Mouse (Mus musculus): ENCODE data around the gene Rpl13a.
"Not testable (repeated sequence)": the region's sequence is repeated elsewhere in the genome, so short reads cannot be mapped to it uniquely, and the experiment has no call there.

The Rpl13a gene

GRCm38 (mm10) chr7:45128624-45129246 is at the start of gene Rpl13a:
Gene Rpl13a (minus strand): TSS chr7:45128761.
- DNase-seq (ENCODE audit: low read depth in 2 of 2, low spot score in 2 of 2), result peak; percentile 97

GRCm38 (mm10) chr7:45176356-45176755 is 47.8 kb upstream of the Rpl13a start:
- DNase-seq (ENCODE audit: low read depth in 2 of 2, low spot score in 2 of 2), result no peak

DNA sequence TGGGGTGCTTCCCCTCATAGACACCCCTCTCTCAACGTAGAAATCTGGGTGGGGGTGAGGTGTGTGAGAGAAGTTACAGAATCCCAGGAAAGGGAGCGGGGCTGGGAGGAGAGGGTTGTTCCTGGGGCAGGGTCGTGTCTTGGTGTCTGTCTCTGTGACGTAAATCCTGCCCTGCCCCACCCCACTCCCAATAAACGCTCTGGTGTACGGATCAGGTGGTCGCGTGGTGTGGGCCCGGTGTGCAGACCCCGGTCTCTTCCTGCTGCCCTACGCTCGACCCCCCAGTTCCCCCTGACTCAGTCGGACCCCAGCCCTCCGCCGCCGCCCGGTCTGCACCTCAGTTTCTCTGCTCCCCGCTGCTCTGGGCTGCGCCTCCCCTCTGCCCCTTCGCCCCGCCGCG is 47.4 kb upstream of the Rpl13a start:
- DNase-seq (ENCODE audit: low read depth in 2 of 2, low spot score in 2 of 2), result no peak

- no peak for DNase-seq (ENCODE audit: low read depth in 2 of 2, low spot score in 2 of 2)
These were observed 46.8 kb upstream of the Rpl13a start for GRCm38 (mm10) chr7:45175398-45175797.

GRCm38 (mm10) chr7:45174567-45175280 is 46.2 kb upstream of the Rpl13a start:
- DNase-seq (ENCODE audit: low read depth in 2 of 2, low spot score in 2 of 2), result no peak

GRCm38 (mm10) chr7:45173772-45174171 is 45.2 kb upstream of the Rpl13a start:
- DNase-seq (ENCODE audit: low read depth in 2 of 2, low spot score in 2 of 2), result not testable (repeated sequence)

GRCm38 (mm10) chr7:45172974-45173373 is 44.4 kb upstream of the Rpl13a start:
- DNase-seq (ENCODE audit: low read depth in 2 of 2, low spot score in 2 of 2), result peak; percentile 44 to 63

DNA sequence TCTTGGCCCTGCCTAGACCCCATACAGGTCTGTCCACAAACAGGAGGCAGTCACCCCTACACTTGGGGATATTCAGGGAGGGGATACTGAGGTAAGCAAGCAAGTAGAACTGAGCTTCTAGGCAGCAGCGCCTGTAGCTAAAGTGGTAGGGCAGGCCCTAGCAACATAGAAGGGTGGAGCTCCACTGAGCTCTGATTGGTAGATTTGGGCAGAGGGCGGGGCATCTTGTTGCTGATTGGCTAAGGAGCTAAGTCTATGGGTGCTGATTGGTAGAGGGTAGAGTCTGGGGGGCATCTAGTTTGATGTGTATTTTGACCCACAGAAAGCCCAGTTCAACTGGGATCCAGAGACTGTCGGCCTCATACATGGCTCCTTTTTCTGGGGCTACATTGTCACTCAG is 40.9 kb upstream of the Rpl13a start:
- DNase-seq (ENCODE audit: low read depth in 2 of 2, low spot score in 2 of 2), result no peak

- no peak for DNase-seq (ENCODE audit: low read depth in 2 of 2, low spot score in 2 of 2)
These were observed 40.1 kb upstream of the Rpl13a start for GRCm38 (mm10) chr7:45168656-45169055.

- no peak for DNase-seq (ENCODE audit: low read depth in 2 of 2, low spot score in 2 of 2)
These were observed 39.3 kb upstream of the Rpl13a start for GRCm38 (mm10) chr7:45167761-45168445.

- no peak for DNase-seq (ENCODE audit: low read depth in 2 of 2, low spot score in 2 of 2)
These were observed 38.4 kb upstream of the Rpl13a start for GRCm38 (mm10) chr7:45166950-45167401.

DNA sequence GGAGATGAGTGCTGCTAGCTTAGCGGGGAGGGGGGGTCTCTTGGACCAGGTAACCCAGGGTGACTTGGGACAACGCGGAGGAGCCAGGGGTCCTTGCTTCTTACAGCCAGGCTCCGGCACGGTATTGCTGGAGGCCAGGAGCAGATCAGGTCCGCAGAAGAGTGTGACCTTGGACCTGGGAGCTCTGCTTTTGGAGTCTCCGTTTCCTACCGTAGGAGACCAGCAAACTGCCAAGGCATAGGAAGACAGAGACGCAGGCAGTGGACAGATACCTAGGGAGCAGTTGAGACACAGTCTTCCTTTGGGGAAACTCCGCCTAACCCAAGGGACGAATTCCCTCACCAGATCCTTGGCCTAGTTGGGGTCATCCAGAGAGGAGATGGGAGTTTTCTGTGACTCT is 37.1 kb upstream of the Rpl13a start:
- no peak for DNase-seq (ENCODE audit: low read depth in 2 of 2, low spot score in 2 of 2)

- no peak for DNase-seq (ENCODE audit: low read depth in 2 of 2, low spot score in 2 of 2)
These were observed 36.3 kb upstream of the Rpl13a start for GRCm38 (mm10) chr7:45164833-45165232.

DNA sequence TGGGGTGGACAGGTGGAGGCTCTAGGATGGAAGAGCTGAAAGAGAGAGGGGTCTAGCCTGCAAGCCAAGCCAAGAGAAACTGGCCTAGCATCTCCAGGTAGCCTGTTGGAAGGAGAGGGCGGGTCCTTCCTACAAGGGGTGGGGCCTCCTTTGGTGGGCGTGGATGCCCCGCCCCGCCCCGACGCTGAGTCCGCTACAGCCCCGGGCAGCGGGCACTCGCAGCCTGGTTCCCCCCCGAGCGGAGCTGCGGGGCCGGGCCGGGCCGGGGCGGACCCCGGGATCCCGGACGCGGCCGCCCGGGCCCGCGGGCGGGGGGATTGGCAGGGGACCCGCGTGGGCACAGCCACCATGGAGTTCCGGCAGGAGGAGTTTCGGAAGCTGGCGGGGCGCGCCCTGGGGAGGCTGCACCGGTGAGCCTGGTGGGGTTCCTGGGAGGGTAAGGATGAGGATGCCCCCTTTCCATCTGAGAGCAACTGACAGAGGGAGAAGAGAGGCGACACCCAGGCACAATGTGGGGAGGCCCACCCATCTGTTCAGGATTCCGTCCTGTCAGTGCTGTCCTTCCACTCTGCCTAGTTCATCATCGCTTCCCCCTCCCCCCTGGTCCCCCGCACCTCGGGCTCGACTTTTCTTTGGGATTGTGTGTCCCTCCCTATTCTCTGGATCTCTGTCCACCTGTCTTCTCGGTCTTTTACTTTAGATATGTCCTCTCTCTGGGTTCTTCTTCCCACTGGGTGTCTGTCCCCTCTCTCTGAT is 35.4 kb upstream of the Rpl13a start, which contains the start of gene Slc17a7:
TSS of gene Slc17a7 (plus strand) at position 215 of the 756 bp plus-strand sequence.
- DNase-seq (ENCODE audit: low read depth in 2 of 2, low spot score in 2 of 2), result peak in 1 of 2 experiments; percentile 23

- DNase-seq (ENCODE audit: low read depth in 2 of 2, low spot score in 2 of 2), result no peak
These were observed 34.5 kb upstream of the Rpl13a start for GRCm38 (mm10) chr7:45162996-45163615.

DNA sequence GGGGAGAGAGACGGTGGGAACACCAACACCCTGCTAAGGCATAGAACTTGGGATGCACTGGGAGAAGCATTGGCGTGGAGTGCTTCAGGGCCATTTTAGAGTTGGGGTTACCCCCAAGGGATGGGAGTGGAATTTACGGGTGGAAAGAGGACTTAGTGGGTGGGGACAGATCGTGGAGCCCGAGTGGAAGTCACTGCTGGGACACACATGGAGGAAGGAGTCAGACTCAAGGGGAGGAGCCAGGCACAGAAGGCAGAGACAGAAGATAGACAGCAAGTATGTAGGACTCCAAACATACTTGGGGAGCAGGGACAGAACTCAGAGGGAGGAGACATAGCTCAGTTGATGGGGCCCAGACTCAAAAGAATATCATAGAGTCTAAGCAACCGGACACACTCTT is 34.0 kb upstream of the Rpl13a start:
- DNase-seq (ENCODE audit: low read depth in 2 of 2, low spot score in 2 of 2), result no peak

- peak; percentile 83 to 88 for DNase-seq (ENCODE audit: low read depth in 2 of 2, low spot score in 2 of 2)
These were observed 33.3 kb upstream of the Rpl13a start for GRCm38 (mm10) chr7:45161612-45162473.

DNA sequence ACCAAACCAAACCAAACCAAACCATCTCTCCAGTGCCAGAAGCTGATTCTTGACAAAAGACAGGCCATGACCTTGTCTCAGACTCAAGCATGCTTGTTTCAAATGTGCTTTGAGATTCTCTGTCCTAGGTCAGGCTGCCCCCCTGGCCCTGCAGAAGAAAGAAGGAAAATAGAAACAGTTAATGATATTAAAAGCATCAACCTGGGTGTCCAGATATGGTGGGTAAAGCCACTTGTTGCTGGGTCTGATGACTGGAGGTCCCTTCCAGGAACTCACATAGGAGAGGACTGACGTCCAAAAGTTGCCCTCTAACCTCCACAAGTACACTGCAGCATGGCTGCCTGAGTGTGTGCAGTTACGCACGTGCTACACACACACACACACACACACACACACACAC is 32.3 kb upstream of the Rpl13a start:
- no peak for DNase-seq (ENCODE audit: low read depth in 2 of 2, low spot score in 2 of 2)

- no peak for DNase-seq (ENCODE audit: low read depth in 2 of 2, low spot score in 2 of 2)
These were observed 31.8 kb upstream of the Rpl13a start for GRCm38 (mm10) chr7:45160316-45160800.

- no peak for DNase-seq (ENCODE audit: low read depth in 2 of 2, low spot score in 2 of 2)
These were observed 30.4 kb upstream of the Rpl13a start for GRCm38 (mm10) chr7:45158991-45159390.
